Mouse (Mus musculus) layer of hippocampus, adult 11-12 months (tissue): Measurements from ENCODE around the gene Aspg.

ENCODE experiments used
- DNase-seq: peaks from one replicate; pipeline ENCODE4 v3.0.0; 2022; ENCODE audit warnings: low spot score

Gene Aspg

GRCm38 (mm10) chr12:112151244-112151979 lies 44.9 kb downstream of the Aspg start:
- DNase-seq, result no peak

- no peak for DNase-seq
Measured at GRCm38 (mm10) chr12:112151980-112152362, 45.5 kb downstream of the Aspg start.

DNA sequence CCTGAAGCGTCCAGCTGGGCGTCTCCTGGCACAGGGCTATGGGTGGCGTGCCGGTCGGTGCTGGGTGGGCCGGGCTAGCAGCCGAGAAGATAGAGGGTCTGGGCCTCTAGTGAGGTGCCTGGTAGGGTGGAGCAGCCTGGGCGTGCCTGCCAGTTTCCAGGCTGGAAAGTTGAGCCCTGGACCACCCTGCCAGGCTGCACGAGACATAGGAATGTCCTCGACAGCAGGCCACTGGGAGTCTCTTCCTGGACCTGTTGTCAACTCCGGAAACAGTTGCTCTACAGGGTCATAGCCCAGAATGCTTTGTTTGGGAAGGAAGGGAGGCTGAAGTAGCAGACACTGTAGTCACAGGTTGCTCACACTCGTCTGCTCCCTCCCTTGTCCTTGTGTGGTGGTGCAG lies 47.1 kb downstream of the Aspg start:
- no peak for DNase-seq

DNA sequence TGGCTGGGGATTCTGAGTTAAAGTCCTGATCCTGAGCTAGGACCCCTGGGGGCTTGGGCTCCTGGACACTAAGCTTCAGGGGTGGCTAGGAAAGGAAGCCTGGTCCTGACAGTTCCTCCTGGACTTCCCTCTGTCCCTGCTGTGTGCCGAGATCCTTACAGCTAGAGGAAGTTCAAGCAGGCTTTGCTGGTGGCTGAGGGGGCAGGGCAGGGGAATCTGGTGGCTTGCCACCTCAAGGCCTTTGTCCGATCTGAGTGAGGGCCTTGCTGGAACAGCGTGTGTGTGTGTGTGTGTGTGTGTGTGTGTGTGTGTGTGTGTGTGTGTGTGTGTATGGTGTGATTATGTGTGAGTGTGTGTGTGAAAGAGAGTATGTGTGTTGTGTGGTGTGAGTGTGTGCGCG lies 48.0 kb downstream of the Aspg start:
- no peak for DNase-seq

GRCm38 (mm10) chr12:112155218-112156051 lies 49.0 kb downstream of the Aspg start:
- DNase-seq, result no peak

- no peak for DNase-seq
Measured at GRCm38 (mm10) chr12:112156804-112157203, 50.3 kb downstream of the Aspg start.

- DNase-seq, result no peak
Measured at GRCm38 (mm10) chr12:112158246-112158645, 51.8 kb downstream of the Aspg start.

GRCm38 (mm10) chr12:112158784-112159183 lies 52.3 kb downstream of the Aspg start:
- DNase-seq, result no peak

GRCm38 (mm10) chr12:112163981-112164839 lies 57.7 kb downstream of the Aspg start:
- DNase-seq, result no peak

GRCm38 (mm10) chr12:112164840-112165219 lies 58.4 kb downstream of the Aspg start:
- no peak for DNase-seq

DNA sequence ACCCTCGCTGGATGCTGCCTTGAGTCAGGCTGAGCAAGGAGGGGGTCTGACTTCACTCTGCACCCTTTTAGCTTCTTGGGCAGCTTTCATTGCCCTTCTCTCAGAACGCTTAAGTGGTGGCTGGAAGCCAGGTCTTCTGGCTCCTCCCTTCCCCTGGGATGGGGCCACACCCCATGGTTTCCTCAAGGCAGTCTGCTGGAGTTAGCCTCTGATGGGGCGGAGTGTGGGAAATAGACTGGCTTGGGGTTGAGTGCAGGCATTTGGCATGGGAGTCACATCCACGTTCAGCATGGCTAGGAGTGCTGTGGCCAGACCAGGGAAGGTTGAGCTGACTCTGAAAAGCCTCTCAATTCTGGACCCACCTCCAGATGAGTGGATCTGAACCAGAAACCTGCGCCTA lies 62.8 kb downstream of the Aspg start:
- DNase-seq, result no peak

DNA sequence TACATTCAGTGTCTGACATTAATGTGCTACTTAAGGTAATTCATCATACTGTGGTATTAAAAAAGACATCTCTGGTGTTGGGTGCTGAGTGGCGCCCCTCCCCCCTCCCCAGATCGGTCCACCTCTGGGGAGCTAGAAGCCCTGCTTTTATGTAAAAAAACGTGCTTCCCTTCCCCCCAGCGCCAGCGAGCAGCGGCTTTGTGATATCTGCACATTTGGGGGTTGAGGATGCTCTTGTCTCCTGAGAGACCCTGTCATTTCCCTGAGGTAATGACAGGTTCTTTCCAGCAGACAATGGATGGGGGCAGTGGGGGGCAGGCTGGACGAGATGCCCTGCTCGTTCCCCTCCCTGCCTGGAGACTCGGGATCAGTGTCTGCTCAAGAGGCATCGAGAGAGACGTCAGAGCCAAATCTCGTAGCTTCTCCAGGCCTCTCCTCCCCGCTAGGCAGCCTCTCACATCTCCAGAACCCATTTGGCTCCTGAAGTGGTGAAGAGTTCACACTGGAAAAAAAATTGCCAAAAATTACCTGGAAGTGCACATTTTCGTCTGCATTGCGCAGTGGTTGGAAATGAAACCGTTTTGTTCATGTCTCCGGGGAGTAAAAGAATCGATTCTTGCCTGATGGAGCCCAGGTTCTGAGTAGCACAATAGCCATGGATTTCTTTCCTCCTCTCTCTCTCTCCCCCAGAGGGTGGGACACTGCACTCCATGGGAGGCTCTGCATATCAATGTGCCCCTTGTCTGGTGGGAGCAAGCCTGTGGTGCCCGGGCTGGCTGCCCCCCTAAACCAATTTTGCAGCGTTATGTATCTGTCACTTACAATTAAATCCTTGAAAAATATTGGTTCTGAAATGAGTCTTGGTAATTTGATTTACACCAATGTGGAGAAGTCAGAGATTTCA lies 64.4 kb downstream of the Aspg start:
- no peak for DNase-seq

DNA sequence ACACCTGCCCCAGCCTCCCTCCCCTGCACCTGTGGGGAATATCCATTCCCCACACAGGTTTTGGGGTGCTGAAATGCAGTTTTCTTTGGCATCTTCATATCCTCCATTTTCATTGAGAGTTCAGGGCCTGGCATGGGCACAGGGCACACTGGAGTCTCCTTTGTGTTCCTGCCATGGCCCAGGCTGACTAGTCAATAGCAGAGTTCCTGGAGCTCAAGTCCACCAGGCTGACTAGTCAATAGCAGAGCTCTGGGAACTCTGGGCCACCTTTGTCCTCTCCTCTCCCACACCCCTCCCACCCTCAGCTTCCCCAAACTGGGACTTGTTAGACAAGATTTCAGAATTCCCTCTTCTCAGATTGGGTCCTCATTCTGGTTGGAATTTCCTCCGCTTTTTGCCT lies 65.2 kb downstream of the Aspg start:
- no peak for DNase-seq

DNA sequence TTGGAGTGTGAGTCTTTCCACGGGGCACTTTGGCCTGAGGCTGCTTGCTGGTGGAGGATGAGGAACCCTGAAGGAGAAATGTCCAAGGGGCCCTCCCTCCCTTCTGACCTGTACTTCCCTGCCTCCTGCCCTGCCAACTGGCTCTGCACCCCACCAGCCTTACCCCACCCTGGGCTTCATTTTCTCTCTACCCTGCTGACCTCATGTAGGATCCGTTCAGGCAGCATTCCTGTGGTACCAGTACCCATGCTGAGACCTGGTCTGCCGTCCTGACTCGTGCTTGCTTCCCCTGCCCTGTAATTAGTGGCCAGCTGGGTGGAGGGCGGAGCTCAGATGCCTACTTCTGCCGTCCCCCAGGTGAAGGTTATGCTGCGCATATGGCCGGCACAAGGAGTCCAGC lies 65.7 kb downstream of the Aspg start:
- DNase-seq, result no peak
